In the genomic region with DNA sequence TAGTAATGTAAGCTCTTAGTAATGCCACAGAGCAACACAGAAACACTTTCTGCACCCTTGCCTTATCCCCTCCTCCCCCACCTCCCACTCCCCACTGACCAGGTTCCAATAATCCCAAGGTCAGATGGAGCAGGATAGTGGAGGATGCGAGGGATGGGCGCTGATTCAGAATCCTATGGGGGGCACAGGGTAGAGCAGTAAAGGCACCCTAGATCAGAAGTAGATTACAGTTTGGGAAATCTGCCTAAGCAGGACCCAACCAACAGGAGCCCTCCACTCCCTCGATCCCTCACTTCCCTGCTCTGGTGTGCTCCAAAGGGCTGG, we compare ENCODE assay signal across 9 mouse cellular contexts. TPM values are rescaled to one million over a fixed set of nuclear protein-coding genes. Genes with fewer than 3 reads are reported as not detected.
DNase-seq lines count a peak whose midpoint lies in the region; ATAC-seq and TF ChIP-seq lines count a peak whose summit lies in the region.
"Had no signal": no experiment of that assay in that cellular context is flagged by ENCODE, and none has a peak within 500 bp of the region (broad histone marks: within the 10 kb centered on the region; RNA-seq: fewer than 3 reads in every experiment).

No protein-coding gene starts in this region.

- no peaks in the 10 kb centered on the region for H3K36me3 ChIP-seq in embryonic facial prominence, embryonic 14.5 days (ENCODE audit: control insufficient read depth, insufficient read depth, low read length)
- H3K36me3 ChIP-seq in hindbrain, postnatal 0 days (ENCODE audit: insufficient read depth, low read length): no peaks in the 10 kb centered on the region
- no peaks in the 10 kb centered on the region for H3K36me3 ChIP-seq in midbrain, postnatal 0 days (ENCODE audit: insufficient read depth, low read length)

- H3K4me1 ChIP-seq in embryonic facial prominence, embryonic 14.5 days (ENCODE audit: control insufficient read depth, insufficient read depth, low read length): peaks cover 8% of the 10 kb centered on the region; the same call in 1 of the 2 replicates
- 0 out of 2 replicates have a peak, but pooled peaks cover 8% of the 10 kb centered on the region for H3K4me1 ChIP-seq in hindbrain, postnatal 0 days (ENCODE audit: insufficient read depth, low read length)
- peaks cover 13% of the 10 kb centered on the region; the same call in 1 of the 2 replicates for H3K4me1 ChIP-seq in midbrain, postnatal 0 days (ENCODE audit: insufficient read depth, low read length)

- peaks cover 50% of the 10 kb centered on the region for H3K27me3 ChIP-seq in embryonic facial prominence, embryonic 14.5 days (replicated peaks; ENCODE audit: control insufficient read depth, insufficient read depth, low read length)
- peaks cover 16% of the 10 kb centered on the region for H3K27me3 ChIP-seq in hindbrain, postnatal 0 days (ENCODE audit: insufficient read depth, low read length)
- peaks cover 14% of the 10 kb centered on the region for H3K27me3 ChIP-seq in midbrain, postnatal 0 days (ENCODE audit: insufficient read depth, low read length)

- intact Hi-C loops in left cerebral cortex, adult 2 months (cut with DNase I): loop anchor here (5.0 kb wide), 1 partner anchor 75 kb away; no protein-coding TSS in a partner anchor
- intact Hi-C loops in left cerebral cortex, postnatal 14 days (cut with DNase I): no loop called here

- peak overlapping the region; percentile 30; the same call in 1 of the 2 replicates for H3K27ac ChIP-seq in left cerebral cortex, adult 2 months
- no peak overlapping the region for H3K27ac ChIP-seq in embryonic facial prominence, embryonic 14.5 days (replicated peaks; ENCODE audit: low read depth, low read length)
- no peak overlapping the region for H3K27ac ChIP-seq in hindbrain, postnatal 0 days
- H3K27ac ChIP-seq in midbrain, postnatal 0 days (ENCODE audit: low read depth, low read length): no peak overlapping the region

- no peaks in the 10 kb centered on the region for H3K9me3 ChIP-seq in embryonic facial prominence, embryonic 14.5 days (ENCODE audit: control insufficient read depth, low read length)
- no peaks in the 10 kb centered on the region for H3K9me3 ChIP-seq in hindbrain, postnatal 0 days (ENCODE audit: low read length)
- no peaks in the 10 kb centered on the region for H3K9me3 ChIP-seq in midbrain, postnatal 0 days (ENCODE audit: low read length)

- peak overlapping the region; percentile 65 for H3K4me3 ChIP-seq in left cerebral cortex, adult 2 months
- H3K4me3 ChIP-seq in embryonic facial prominence, embryonic 14.5 days (ENCODE audit: low read depth, low read length): peak overlapping the region; percentile 58
- H3K4me3 ChIP-seq in hindbrain, postnatal 0 days (ENCODE audit: low read length): peak overlapping the region; percentile 53
- peak overlapping the region; percentile 65 for H3K4me3 ChIP-seq in midbrain, postnatal 0 days (ENCODE audit: low read depth, low read length)

- no peak for ATAC-seq in embryonic facial prominence, embryonic 14.5 days (ENCODE audit: low read depth)
- ATAC-seq in hindbrain, postnatal 0 days: no peak; the same call in 1 of the 2 replicates
- ATAC-seq in midbrain, postnatal 0 days (ENCODE audit: low FRiP score): no peak; the same call in 1 of the 2 replicates
- ATAC-seq in erythroblast, adult 5-6 weeks (replicated peaks; ENCODE audit: low FRiP score, poor library complexity, severe bottlenecking): no peak

- peak overlapping the region; percentile 64 for H3K9ac ChIP-seq in embryonic facial prominence, embryonic 14.5 days (ENCODE audit: low read depth, low read length)
- peak overlapping the region; percentile 58 for H3K9ac ChIP-seq in hindbrain, postnatal 0 days (replicated peaks; ENCODE audit: low read length)
- peak overlapping the region; percentile 55 for H3K9ac ChIP-seq in midbrain, postnatal 0 days (replicated peaks; ENCODE audit: low read length, poor library complexity, severe bottlenecking)

- no peak for DNase-seq in left cerebral cortex, adult 2 months (ENCODE audit: extremely low spot score in 1 of 2, low spot score in 2 of 2)
- no peak for DNase-seq in left cerebral cortex, postnatal 14 days (ENCODE audit: low spot score in 2 of 2)
- DNase-seq in embryonic facial prominence, embryonic 14.5 days (ENCODE audit: low spot score): no peak
- no peak for DNase-seq in hindbrain, postnatal 0 days (ENCODE audit: low spot score)
- no peak for DNase-seq in midbrain, postnatal 0 days (ENCODE audit: low spot score)
- DNase-seq in spleen, postnatal 14 days (ENCODE audit: low spot score in 2 of 2): no peak
- no peak for DNase-seq in adrenal gland, postnatal 25 days

- 8% methylated on average over 3 of the region's 3 CpGs for WGBS in embryonic facial prominence, embryonic 14.5 days
- WGBS in hindbrain, postnatal 0 days: 4% methylated on average over 3 of the region's 3 CpGs
- 2% methylated on average over 3 of the region's 3 CpGs for WGBS in midbrain, postnatal 0 days

- peak overlapping the region; percentile 99 for H3K4me2 ChIP-seq in embryonic facial prominence, embryonic 14.5 days (ENCODE audit: low read depth, low read length)
- peak overlapping the region; percentile 99 for H3K4me2 ChIP-seq in hindbrain, postnatal 0 days (ENCODE audit: low read depth, low read length)
- peak overlapping the region; percentile 100 for H3K4me2 ChIP-seq in midbrain, postnatal 0 days (ENCODE audit: low read depth, low read length, poor library complexity, severe bottlenecking)

- TF ChIP-seq CTCF in left cerebral cortex, adult 2 months (IDR thresholded peaks at IDR 0.05): no peak
- no peak for TF ChIP-seq CTCF in hindbrain, postnatal 0 days (IDR thresholded peaks at IDR 0.05; ENCODE audit: low read depth)
- TF ChIP-seq CTCF in midbrain, postnatal 0 days (IDR thresholded peaks at IDR 0.05): no peak

RNA-seq across cellular contexts. Expression of a gene that starts 0.4 kb away (rescaled TPM):
- 10 to 100 TPM; 76.9 to 78.0 TPM for total RNA-seq in left cerebral cortex, adult 2 months (2021)
- total RNA-seq in left cerebral cortex, postnatal 14 days (2021): 10 to 100 TPM; 72.5 to 76.0 TPM
- 1.3 and 1.6 TPM in 2 replicates for polyA plus RNA-seq in embryonic facial prominence, embryonic 14.5 days (2014; fragmentation: Nextera tagmentation; extraction: Ambion mirVana)
- 23.0 and 24.3 TPM in 2 replicates for total RNA-seq in hindbrain, postnatal 0 days (2014; rRNA removed)
- polyA plus RNA-seq in hindbrain, postnatal 0 days (2015; fragmentation: Nextera tagmentation; extraction: Ambion mirVana): 13.2 and 13.4 TPM in 2 replicates
- 35.7 and 40.1 TPM in 2 replicates for total RNA-seq in midbrain, postnatal 0 days (2014; rRNA removed)
- 18.8 and 22.5 TPM in 2 replicates for polyA plus RNA-seq in midbrain, postnatal 0 days (2015; fragmentation: Nextera tagmentation; extraction: Ambion mirVana)
- total RNA-seq in erythroblast, adult 5-6 weeks (2015; ENCODE audit: low replicate concordance): not detected in 2 replicates
- total RNA-seq in erythroblast, adult 5-6 weeks (2017; ENCODE audit: low replicate concordance): not detected in 2 replicates
- total RNA-seq in adrenal gland, postnatal 25 days (2021): not detected in 2 replicates
- total RNA-seq: monocyte, adult 5-6 weeks had no signal

Comparison
In these comparisons a context has a peak if more than half of its experiments do, and no peak if none do; other contexts are left out.
1. RNA of a gene that starts 0.4 kb away (total RNA-seq): 76.9 to 78.0 TPM in left cerebral cortex, adult 2 months, 72.5 to 76.0 TPM in left cerebral cortex, postnatal 14 days, 35.7 to 40.1 TPM in midbrain, postnatal 0 days and 23.0 to 24.3 TPM in hindbrain, postnatal 0 days; not detected in adrenal gland, postnatal 25 days and not detected in erythroblast, adult 5-6 weeks; every median in the first group is over 10 times any median in the second.
2. Peak in every context shown above with its lines, with median percentiles within 50 percentile points of each other: H3K4me3 ChIP-seq, H3K4me2 ChIP-seq and H3K9ac ChIP-seq.